Mouse (Mus musculus) liver, embryonic 14.5 days (tissue): ENCODE measurements around the gene Lrp8.

Source experiments
- CTCF ChIP-seq: IDR thresholded peaks from 2 replicates; pipeline ENCODE4 v1.5.1; 2016; ENCODE audit warnings: antibody characterized with exemption, low read depth, control low read depth
- EP300 ChIP-seq: IDR thresholded peaks from 2 replicates; pipeline ENCODE4 v1.6.1; 2016; ENCODE audit warnings: antibody characterized with exemption, low read depth

DNA sequence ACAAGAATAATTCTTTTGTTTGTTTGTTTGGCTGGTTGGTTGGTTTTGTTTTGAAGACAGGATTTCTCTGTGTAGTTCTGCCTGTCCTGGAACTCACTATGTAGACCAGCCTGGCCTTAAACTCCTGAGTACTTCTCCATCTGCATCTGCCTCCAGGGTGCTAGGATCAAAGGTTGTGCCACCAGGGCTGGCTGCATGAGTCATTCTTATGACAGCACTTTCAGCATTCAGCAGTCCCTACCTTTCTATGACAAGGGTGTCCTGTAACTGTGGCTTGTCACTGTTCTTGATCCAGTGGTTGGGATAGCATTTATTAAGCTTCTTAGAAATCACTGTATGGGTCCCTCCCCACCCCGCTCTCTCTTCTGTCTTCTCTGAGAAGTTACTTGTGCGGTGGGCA is 38.5 kb upstream of the Lrp8 start:
- TF ChIP-seq EP300: no peak
- no peak for TF ChIP-seq CTCF
